Mouse (Mus musculus): ENCODE measurements around the gene Pdlim7. TPM values are rescaled to one million over a fixed set of nuclear protein-coding genes. Genes with fewer than 3 reads are reported as not detected.
A peak's percentile ranks its signal among the peaks of the same experiment; 100 is the strongest.

Gene Pdlim7
- polyA plus RNA-seq, 1 experiment, result 60.2 TPM

- peaks cover 58% of the 10 kb centered on the region for H3K4me1 ChIP-seq (ENCODE audit: control insufficient read depth, insufficient read depth, insufficient read length, low read length)
- no peak overlapping the region for H3K27ac ChIP-seq (ENCODE audit: insufficient read depth, low read depth, low read length)
- H3K4me3 ChIP-seq (ENCODE audit: low read depth, low read length), result no peak overlapping the region
- TF ChIP-seq POLR2A (IDR thresholded peaks at IDR 0.05; ENCODE audit: low read depth, low read length) (no peak), CTCF (IDR thresholded peaks at IDR 0.05; ENCODE audit: extremely low read depth, insufficient read length, insufficient replicate concordance, low read depth, low read length) (no peak)
- H3K36me3 ChIP-seq (ENCODE audit: control insufficient read depth, insufficient read depth, low read length), result peaks cover 50% of the 10 kb centered on the region
- 74% methylated on average over 11 of the region's 11 CpGs for WGBS
- H3K27me3 ChIP-seq (ENCODE audit: control insufficient read depth, insufficient read depth, low read length), result no peaks in the 10 kb centered on the region
Observed at GRCm38 (mm10) chr13:55450511-55450980, 62.9 kb downstream of the Pdlim7 start.

- TF ChIP-seq CTCF (IDR thresholded peaks at IDR 0.05; ENCODE audit: extremely low read depth, insufficient read length, insufficient replicate concordance, low read depth, low read length), result no peak
- TF ChIP-seq POLR2A (IDR thresholded peaks at IDR 0.05; ENCODE audit: low read depth, low read length), result no peak
- Histone ChIP-seq H3K4me1 (ENCODE audit: control insufficient read depth, insufficient read depth, insufficient read length, low read length) (peaks cover 58% of the 10 kb centered on the region), H3K4me3 (ENCODE audit: low read depth, low read length) (0 out of 2 replicates have a peak overlapping the region, but pooled peaks have one; percentile 5), H3K27ac (ENCODE audit: insufficient read depth, low read depth, low read length) (peak overlapping the region; percentile 76), H3K27me3 (ENCODE audit: control insufficient read depth, insufficient read depth, low read length) (no peaks in the 10 kb centered on the region), H3K36me3 (ENCODE audit: control insufficient read depth, insufficient read depth, low read length) (peaks cover 45% of the 10 kb centered on the region)
- WGBS, result 52% methylated on average over 17 of the region's 17 CpGs
Observed at GRCm38 (mm10) chr13:55449679-55450441, 63.6 kb downstream of the Pdlim7 start.

GRCm38 (mm10) chr13:55449205-55449604, 64.3 kb downstream of the Pdlim7 start:
- Histone ChIP-seq H3K27ac (ENCODE audit: insufficient read depth, low read depth, low read length) (peak overlapping the region; percentile 71), H3K36me3 (ENCODE audit: control insufficient read depth, insufficient read depth, low read length) (peaks cover 38% of the 10 kb centered on the region), H3K27me3 (ENCODE audit: control insufficient read depth, insufficient read depth, low read length) (no peaks in the 10 kb centered on the region), H3K4me1 (ENCODE audit: control insufficient read depth, insufficient read depth, insufficient read length, low read length) (peaks cover 58% of the 10 kb centered on the region), H3K4me3 (ENCODE audit: low read depth, low read length) (0 out of 2 replicates have a peak overlapping the region, but pooled peaks have one; percentile 5)
- 82% methylated on average over 9 of the region's 9 CpGs for WGBS
- TF ChIP-seq CTCF (IDR thresholded peaks at IDR 0.05; ENCODE audit: extremely low read depth, insufficient read length, insufficient replicate concordance, low read depth, low read length) (no peak), POLR2A (IDR thresholded peaks at IDR 0.05; ENCODE audit: low read depth, low read length) (no peak)

- Histone ChIP-seq H3K36me3 (ENCODE audit: control insufficient read depth, insufficient read depth, low read length) (peaks cover 29% of the 10 kb centered on the region), H3K27me3 (ENCODE audit: control insufficient read depth, insufficient read depth, low read length) (no peaks in the 10 kb centered on the region), H3K27ac (ENCODE audit: insufficient read depth, low read depth, low read length) (peak overlapping the region; percentile 3; the same call in 1 of the 2 replicates), H3K4me1 (ENCODE audit: control insufficient read depth, insufficient read depth, insufficient read length, low read length) (peaks cover 58% of the 10 kb centered on the region), H3K4me3 (ENCODE audit: low read depth, low read length) (no peak overlapping the region)
- TF ChIP-seq CTCF (IDR thresholded peaks at IDR 0.05; ENCODE audit: extremely low read depth, insufficient read length, insufficient replicate concordance, low read depth, low read length), result no peak
- TF ChIP-seq POLR2A (IDR thresholded peaks at IDR 0.05; ENCODE audit: low read depth, low read length), result no peak
- WGBS, result 83% methylated on average over 5 of the region's 5 CpGs
Observed at GRCm38 (mm10) chr13:55448131-55448530, 65.3 kb downstream of the Pdlim7 start.

- TF ChIP-seq POLR2A (IDR thresholded peaks at IDR 0.05; ENCODE audit: low read depth, low read length) (peak; percentile 23; the same call in 1 of the 2 replicates), CTCF (IDR thresholded peaks at IDR 0.05; ENCODE audit: extremely low read depth, insufficient read length, insufficient replicate concordance, low read depth, low read length) (no peak)
- no peak overlapping the region for H3K4me3 ChIP-seq (ENCODE audit: low read depth, low read length)
- WGBS, result 42% methylated on average over 3 of the region's 3 CpGs
Observed at GRCm38 (mm10) chr13:55447543-55447943, 65.9 kb downstream of the Pdlim7 start.

GRCm38 (mm10) chr13:55446483-55447105, 66.9 kb downstream of the Pdlim7 start:
- 41% methylated on average over 6 of the region's 6 CpGs for WGBS
- TF ChIP-seq POLR2A (IDR thresholded peaks at IDR 0.05; ENCODE audit: low read depth, low read length) (peak; percentile 18; the same call in 1 of the 2 replicates), CTCF (IDR thresholded peaks at IDR 0.05; ENCODE audit: extremely low read depth, insufficient read length, insufficient replicate concordance, low read depth, low read length) (no peak)
- Histone ChIP-seq H3K4me1 (ENCODE audit: control insufficient read depth, insufficient read depth, insufficient read length, low read length) (peaks cover 46% of the 10 kb centered on the region), H3K27ac (ENCODE audit: insufficient read depth, low read depth, low read length) (peak overlapping the region; percentile 88), H3K36me3 (ENCODE audit: control insufficient read depth, insufficient read depth, low read length) (peaks cover 15% of the 10 kb centered on the region), H3K4me3 (ENCODE audit: low read depth, low read length) (peak overlapping the region; percentile 39), H3K27me3 (ENCODE audit: control insufficient read depth, insufficient read depth, low read length) (no peaks in the 10 kb centered on the region)

More at GRCm38 (mm10) chr13:55447543-55447943, 65.9 kb downstream of the Pdlim7 start:
- Histone ChIP-seq H3K27me3 (ENCODE audit: control insufficient read depth, insufficient read depth, low read length) (no peaks in the 10 kb centered on the region), H3K36me3 (ENCODE audit: control insufficient read depth, insufficient read depth, low read length) (peaks cover 23% of the 10 kb centered on the region), H3K4me1 (ENCODE audit: control insufficient read depth, insufficient read depth, insufficient read length, low read length) (peaks cover 55% of the 10 kb centered on the region), H3K27ac (ENCODE audit: insufficient read depth, low read depth, low read length) (peak overlapping the region; percentile 88)

Other genes starting within 250 kb of the Pdlim7 start
- 383 and 921 TPM in 2 replicates for gene Prelid1, start 193.2 kb downstream of the Pdlim7 start, polyA plus RNA-seq (2012; rRNA removed)
- 54.9 and 101 TPM in 2 replicates for gene Rab24, start 191.7 kb downstream of the Pdlim7 start, polyA plus RNA-seq (2012; rRNA removed)
- gene Mxd3, start 183.9 kb downstream of the Pdlim7 start, polyA plus RNA-seq (2012; rRNA removed), result 5.1 and 8.5 TPM in 2 replicates
- 63.0 and 107 TPM in 2 replicates for gene Lman2, start 150.9 kb downstream of the Pdlim7 start, polyA plus RNA-seq (2012; rRNA removed)
- 5.9 and 14.6 TPM in 2 replicates for gene Rgs14, start 143.9 kb downstream of the Pdlim7 start, polyA plus RNA-seq (2012; rRNA removed)
- 0.05 and 0.60 TPM in 2 replicates for gene Slc34a1, start 115.5 kb downstream of the Pdlim7 start, polyA plus RNA-seq (2012; rRNA removed)
- gene Pfn3, start 98.4 kb downstream of the Pdlim7 start, polyA plus RNA-seq (2012; rRNA removed), result not detected in 2 replicates
- 0.41 and 0.60 TPM in 2 replicates for gene F12, start 86.9 kb downstream of the Pdlim7 start, polyA plus RNA-seq (2012; rRNA removed)
- 21.1 and 38.4 TPM in 2 replicates for gene Grk6, start 68.6 kb downstream of the Pdlim7 start, polyA plus RNA-seq (2012; rRNA removed)
- 5.9 and 8.2 TPM in 2 replicates for gene Prr7, start 49.4 kb downstream of the Pdlim7 start, polyA plus RNA-seq (2012; rRNA removed)
- gene Dbn1, start 25.6 kb downstream of the Pdlim7 start, polyA plus RNA-seq (2012; rRNA removed), result 8.9 and 9.8 TPM in 2 replicates
- 14.1 and 25.7 TPM in 2 replicates for gene Dok3, start 15.6 kb upstream of the Pdlim7 start, polyA plus RNA-seq (2012; rRNA removed)
- gene Ddx41, start 23.0 kb upstream of the Pdlim7 start, polyA plus RNA-seq (2012; rRNA removed), result 27.3 and 53.6 TPM in 2 replicates
- gene Fam193b, start 57.4 kb upstream of the Pdlim7 start, polyA plus RNA-seq (2012; rRNA removed), result 51.0 and 76.9 TPM in 2 replicates
- gene Tmed9, start 60.1 kb upstream of the Pdlim7 start, polyA plus RNA-seq (2012; rRNA removed), result 17.6 and 21.1 TPM in 2 replicates
- gene B4galt7, start 86.2 kb upstream of the Pdlim7 start, polyA plus RNA-seq (2012; rRNA removed), result 11.4 and 16.7 TPM in 2 replicates
- 3.8 and 5.7 TPM in 2 replicates for gene Caml, start 109.3 kb upstream of the Pdlim7 start, polyA plus RNA-seq (2012; rRNA removed)
- 2.2 and 5.1 TPM in 2 replicates for gene Ddx46, start 121.4 kb upstream of the Pdlim7 start, polyA plus RNA-seq (2012; rRNA removed)
- 4.9 and 7.5 TPM in 2 replicates for gene B230219D22Rik, start 179.4 kb upstream of the Pdlim7 start, polyA plus RNA-seq (2012; rRNA removed)
- 21.5 and 32.8 TPM in 2 replicates for gene Txndc15, start 201.0 kb upstream of the Pdlim7 start, polyA plus RNA-seq (2012; rRNA removed)
- 5.9 and 20.2 TPM in 2 replicates for gene Pcbd2, start 213.7 kb upstream of the Pdlim7 start, polyA plus RNA-seq (2012; rRNA removed)